Mouse (Mus musculus) liver, embryonic 12.5 days (tissue): ENCODE measurements around the gene Cops7b. TPM values are rescaled to one million over a fixed set of nuclear protein-coding genes. Genes with fewer than 3 reads are reported as not detected.

Experiments
- ATAC-seq: fragments of 200-750 bp; cut with Nextera tagmentation; 2 replicates; pipeline ENCODE4 v1.8.0; 2017; ENCODE audit warnings: moderate number of reproducible peaks, mild to moderate bottlenecking, moderate library complexity
- H3K27ac ChIP-seq: fragments of 300-500 bp; sonication (generic); 2 replicates; pipeline ENCODE4 v1.5.1; 2016; ENCODE audit warnings: mild to moderate bottlenecking
- H3K27me3 ChIP-seq: fragments of 300-500 bp; sonication (generic); replicated peaks from 2 replicates; pipeline ENCODE4 v1.6.1; 2016; ENCODE audit warnings: mild to moderate bottlenecking, moderate library complexity
- H3K36me3 ChIP-seq: fragments of 300-500 bp; sonication (generic); 2 replicates; pipeline ENCODE4 v1.6.1; 2016; ENCODE audit warnings: mild to moderate bottlenecking, moderate library complexity
- H3K4me1 ChIP-seq: fragments of 300-500 bp; sonication (generic); 2 replicates; pipeline ENCODE4 v1.6.1; 2016
- H3K4me2 ChIP-seq: fragments of 300-500 bp; sonication (generic); 2 replicates; pipeline ENCODE4 v1.6.1; 2016; ENCODE audit warnings: mild to moderate bottlenecking, moderate library complexity
- H3K4me3 ChIP-seq: fragments of 300-500 bp; sonication (generic); 2 replicates; pipeline ENCODE4 v1.5.1; 2016; ENCODE audit warnings: mild to moderate bottlenecking, moderate library complexity
- H3K9ac ChIP-seq: fragments of 300-500 bp; sonication (generic); 2 replicates; pipeline ENCODE4 v1.6.1; 2016; ENCODE audit warnings: mild to moderate bottlenecking, moderate library complexity
- H3K9me3 ChIP-seq: fragments of 300-500 bp; sonication (generic); replicated peaks from 2 replicates; pipeline ENCODE4 v1.6.1; 2016; ENCODE audit warnings: mild to moderate bottlenecking, moderate library complexity
- WGBS: fragments of 180-500 bp; shearing (Covaris S2); methylation state at CpG from one replicate; pipeline ENCODE4 v1.1.7; 2016; ENCODE audit not compliant: insufficient replicate concordance; 5-methylcytosine and 5-hydroxymethylcytosine counted together
- microRNA-seq: library from miRNA; unstranded; fragments of <30 nt; microRNA quantifications from one replicate; pipeline ENCODE4, GENCODE M21; 2017
- polyA plus RNA-seq: library from polyadenylated mRNA; unstranded; fragments of >200 nt; fragmentation: Nextera tagmentation; extraction: Ambion mirVana; gene quantifications from 2 replicates; pipeline ENCODE4 v1.2.1, GENCODE M21; 2016

The Cops7b gene
- polyA plus RNA-seq, 1 experiment from 2014 or later = 24.3 TPM

GRCm38 (mm10) chr1:86633840-86634750, 51.4 kb downstream of the Cops7b start:
- H3K4me3 ChIP-seq = no peak overlapping the region
- H3K27me3 ChIP-seq = no peaks in the 10 kb centered on the region
- H3K4me2 ChIP-seq = peak overlapping the region; percentile 10
- H3K9ac ChIP-seq = no peak overlapping the region
- H3K27ac ChIP-seq = no peak overlapping the region
- no peaks in the 10 kb centered on the region for H3K9me3 ChIP-seq
- no peak for ATAC-seq
- no peaks in the 10 kb centered on the region for H3K4me1 ChIP-seq
- WGBS = 58% methylated on average over 7 of the region's 7 CpGs
- H3K36me3 ChIP-seq = no peaks in the 10 kb centered on the region

GRCm38 (mm10) chr1:86634751-86635359, 52.2 kb downstream of the Cops7b start:
- WGBS = 46% methylated on average over 6 of the region's 6 CpGs
- no peak overlapping the region for H3K4me3 ChIP-seq
- H3K9me3 ChIP-seq = no peaks in the 10 kb centered on the region
- H3K4me2 ChIP-seq = peak overlapping the region; percentile 10
- H3K27me3 ChIP-seq = no peaks in the 10 kb centered on the region
- H3K36me3 ChIP-seq = no peaks in the 10 kb centered on the region
- H3K9ac ChIP-seq = no peak overlapping the region
- H3K27ac ChIP-seq = no peak overlapping the region
- H3K4me1 ChIP-seq = no peaks in the 10 kb centered on the region
- no peak for ATAC-seq

GRCm38 (mm10) chr1:86643101-86643809, 60.6 kb downstream of the Cops7b start:
- H3K9me3 ChIP-seq = no peaks in the 10 kb centered on the region
- no peak overlapping the region for H3K9ac ChIP-seq
- H3K4me2 ChIP-seq = no peak overlapping the region
- WGBS = 49% methylated on average over 13 of the region's 13 CpGs
- H3K27me3 ChIP-seq = peaks cover 11% of the 10 kb centered on the region
- no peak overlapping the region for H3K4me3 ChIP-seq
- no peak for ATAC-seq
- no peaks in the 10 kb centered on the region for H3K4me1 ChIP-seq
- no peak overlapping the region for H3K27ac ChIP-seq
- no peaks in the 10 kb centered on the region for H3K36me3 ChIP-seq

GRCm38 (mm10) chr1:86647517-86647916, 64.8 kb downstream of the Cops7b start:
- Histone ChIP-seq H3K27me3 (peaks cover 11% of the 10 kb centered on the region), H3K4me1 (no peaks in the 10 kb centered on the region), H3K9ac (no peak overlapping the region), H3K4me2 (no peak overlapping the region), H3K36me3 (no peaks in the 10 kb centered on the region), H3K9me3 (no peaks in the 10 kb centered on the region), H3K27ac (no peak overlapping the region), H3K4me3 (no peak overlapping the region)
- 42% methylated on average over 2 of the region's 2 CpGs for WGBS
- no peak for ATAC-seq

- 16% methylated on average over 6 of the region's 6 CpGs for WGBS
- no peak overlapping the region for H3K27ac ChIP-seq
- H3K9ac ChIP-seq = no peak overlapping the region
- H3K4me3 ChIP-seq = no peak overlapping the region
- no peaks in the 10 kb centered on the region for H3K36me3 ChIP-seq
- H3K9me3 ChIP-seq = no peaks in the 10 kb centered on the region
- H3K27me3 ChIP-seq = peaks cover 4% of the 10 kb centered on the region
- H3K4me1 ChIP-seq = no peaks in the 10 kb centered on the region
- no peak for ATAC-seq
- no peak overlapping the region for H3K4me2 ChIP-seq
Measured at GRCm38 (mm10) chr1:86650272-86650671, 67.6 kb downstream of the Cops7b start.

- Histone ChIP-seq H3K27ac (no peak overlapping the region), H3K4me2 (no peak overlapping the region), H3K9me3 (no peaks in the 10 kb centered on the region), H3K27me3 (no peaks in the 10 kb centered on the region), H3K9ac (no peak overlapping the region), H3K36me3 (no peaks in the 10 kb centered on the region), H3K4me1 (no peaks in the 10 kb centered on the region), H3K4me3 (no peak overlapping the region)
- WGBS = 48% methylated on average over 4 of the region's 4 CpGs
- ATAC-seq = no peak
Measured at GRCm38 (mm10) chr1:86652675-86653074, 70.0 kb downstream of the Cops7b start.

- no peaks in the 10 kb centered on the region for H3K4me1 ChIP-seq
- WGBS = 71% methylated on average over 5 of the region's 5 CpGs
- H3K27me3 ChIP-seq = peaks cover 11% of the 10 kb centered on the region
- no peak for ATAC-seq
- no peak overlapping the region for H3K4me2 ChIP-seq
- no peak overlapping the region for H3K27ac ChIP-seq
- H3K9ac ChIP-seq = no peak overlapping the region
- H3K4me3 ChIP-seq = no peak overlapping the region
- no peaks in the 10 kb centered on the region for H3K9me3 ChIP-seq
- no peaks in the 10 kb centered on the region for H3K36me3 ChIP-seq
Measured at GRCm38 (mm10) chr1:86657071-86657470, 74.4 kb downstream of the Cops7b start.

Small RNA genes within 50 kb of the gene (microRNA-seq; reads per million reads assigned to microRNA genes)
- gene Gm22955 = not detected

Other genes with a start within 250 kb of the Cops7b start
- 648 and 660 TPM in 2 replicates for gene Ncl, start 223.5 kb upstream of the Cops7b start, polyA plus RNA-seq
- gene Nmur1, start 156.7 kb upstream of the Cops7b start, polyA plus RNA-seq = 0.19 TPM in 1 of 2 replicates, not detected in the other
- not detected in 2 replicates for gene Tex44, start 156.6 kb upstream of the Cops7b start, polyA plus RNA-seq
- gene Ptma, start 56.2 kb upstream of the Cops7b start, polyA plus RNA-seq = 1,639 and 1,657 TPM in 2 replicates
- 44.0 and 48.0 TPM in 2 replicates for gene Pde6d, start 275 bp upstream of the Cops7b start, polyA plus RNA-seq
- gene Nppc, start 87.7 kb downstream of the Cops7b start, polyA plus RNA-seq = not detected in 2 replicates
- gene Dis3l2, start 120.9 kb downstream of the Cops7b start, polyA plus RNA-seq = 13.2 and 15.0 TPM in 2 replicates